Mouse (Mus musculus): ENCODE measurements around the gene B020031M17Rik.
"Not testable (repeated sequence)": the region's sequence is repeated elsewhere in the genome, so short reads cannot be mapped to it uniquely, and the experiment has no call there.

Gene B020031M17Rik

GRCm38 (mm10) chr13:119950706-119951105 lies at the start of gene B020031M17Rik:
B020031M17Rik (minus strand) TSS chr13:119950806.
- peak; percentile 10 for DNase-seq

DNA sequence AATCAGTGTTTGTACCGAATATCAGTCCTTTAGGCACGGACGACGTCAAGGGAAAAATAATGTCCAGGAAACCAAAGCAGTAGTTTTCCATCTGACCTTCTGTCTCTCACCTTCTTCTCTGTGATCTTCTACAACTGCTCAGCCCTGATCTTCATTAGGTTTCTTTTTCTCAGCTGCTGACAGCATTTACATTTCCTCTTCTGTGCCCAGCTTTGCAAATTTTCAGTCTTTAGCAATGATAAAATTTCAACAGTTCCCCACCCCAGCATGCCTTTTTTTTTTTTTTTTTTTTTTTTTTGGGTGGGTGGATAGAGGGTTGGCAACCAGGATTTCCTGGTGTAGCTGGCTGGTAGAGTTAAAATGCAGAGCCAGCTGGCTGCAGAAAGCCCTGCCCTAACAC lies 48.6 kb upstream of the B020031M17Rik start:
- not testable (repeated sequence) for DNase-seq

DNA sequence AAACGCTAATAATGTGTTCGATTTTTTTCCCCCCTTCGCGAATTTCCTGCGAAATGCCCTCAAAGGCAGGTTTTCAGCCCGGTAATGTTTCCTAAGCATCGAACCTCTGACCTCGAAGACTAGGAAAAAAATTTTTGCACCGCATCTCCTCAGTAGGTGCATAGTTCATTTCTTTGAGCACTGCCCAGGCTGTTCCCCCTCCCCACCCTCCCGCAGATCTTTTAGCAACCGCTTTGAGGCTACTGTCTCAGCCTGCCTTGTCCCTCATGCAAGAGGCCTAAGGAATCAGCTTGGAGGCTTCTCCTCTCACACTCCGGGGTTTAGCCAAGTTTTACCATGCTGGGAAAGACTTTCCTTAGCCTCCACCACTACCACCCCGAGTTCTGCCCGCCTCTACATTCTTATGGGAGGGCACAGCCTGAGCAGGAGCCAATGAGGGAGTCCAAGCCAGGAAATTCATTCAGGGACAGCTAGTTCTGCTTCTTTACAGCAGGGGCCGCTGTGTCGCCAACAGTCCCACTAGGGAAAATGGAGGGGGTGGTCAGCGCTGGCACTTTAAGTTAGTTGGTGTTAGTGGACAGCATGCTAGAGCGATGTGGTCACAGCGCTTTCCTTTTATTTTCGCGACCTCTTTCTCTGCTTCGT lies 48.0 kb upstream of the B020031M17Rik start:
- DNase-seq, result not testable (repeated sequence)

GRCm38 (mm10) chr13:119991917-119992496 lies 41.4 kb upstream of the B020031M17Rik start:
- not testable (repeated sequence) for DNase-seq

DNA sequence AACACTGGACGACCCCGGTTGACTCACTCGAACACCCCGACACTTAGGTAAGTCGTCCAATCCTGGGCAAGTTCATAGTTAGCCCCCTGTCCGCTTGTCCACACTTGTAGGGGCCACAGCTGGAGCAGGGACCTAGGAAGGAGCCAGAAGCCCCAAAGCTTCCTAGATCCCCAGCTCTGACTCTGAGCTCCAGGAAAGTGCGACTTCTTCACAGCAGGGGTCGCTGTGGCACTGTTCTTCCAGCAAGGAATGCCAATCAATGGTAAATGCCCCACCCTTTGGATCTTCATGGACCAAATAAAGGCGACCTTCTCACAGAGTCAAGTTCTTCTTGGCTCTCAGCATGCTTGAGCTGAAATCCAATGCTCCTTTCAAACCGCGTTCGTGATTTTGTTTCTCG lies 40.7 kb upstream of the B020031M17Rik start:
- DNase-seq, result not testable (repeated sequence)

GRCm38 (mm10) chr13:119969163-119969562 lies 18.6 kb upstream of the B020031M17Rik start:
- DNase-seq, result not testable (repeated sequence)

GRCm38 (mm10) chr13:119968193-119968592 lies 17.6 kb upstream of the B020031M17Rik start:
- not testable (repeated sequence) for DNase-seq

- peak; percentile 84 for DNase-seq
Measured at GRCm38 (mm10) chr13:119965968-119966367, 15.4 kb upstream of the B020031M17Rik start.

DNA sequence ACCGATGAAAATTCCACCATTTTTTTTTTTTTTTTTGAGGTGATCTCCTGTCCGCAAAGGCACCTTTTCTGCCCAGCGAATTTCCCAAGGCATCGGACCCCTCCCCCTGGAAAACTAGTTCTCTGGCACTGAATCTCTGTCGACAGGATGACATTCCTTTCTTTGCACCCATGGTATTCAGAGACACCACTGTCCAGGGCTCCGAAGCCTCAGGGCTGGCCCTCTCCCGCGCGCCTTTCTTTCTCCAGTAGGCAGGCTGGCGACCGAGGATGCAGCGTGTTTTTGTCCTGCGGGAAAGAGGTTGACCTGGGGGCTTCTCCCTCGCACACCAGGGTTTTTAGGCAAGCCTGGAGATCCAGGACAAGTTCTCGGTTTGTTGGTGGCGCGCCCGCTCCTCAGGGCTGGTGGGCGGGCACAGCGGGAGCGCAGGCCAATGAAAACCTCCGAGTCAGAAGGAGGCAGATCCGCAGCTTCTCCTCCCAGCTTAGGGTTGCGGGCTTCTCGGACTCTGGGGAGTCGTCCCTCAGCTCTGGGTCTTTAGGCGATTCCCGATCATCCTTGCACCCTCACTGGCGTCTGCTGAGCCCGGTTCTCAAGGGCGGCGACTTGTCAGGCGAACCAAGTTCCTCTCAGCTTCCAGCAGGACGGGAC lies 14.8 kb upstream of the B020031M17Rik start:
- peak; percentile 48 for DNase-seq

- not testable (repeated sequence) for DNase-seq
Measured at GRCm38 (mm10) chr13:119962856-119963255, 12.2 kb upstream of the B020031M17Rik start.

- not testable (repeated sequence) for DNase-seq
Measured at GRCm38 (mm10) chr13:119955567-119955966, 5.0 kb upstream of the B020031M17Rik start.

DNA sequence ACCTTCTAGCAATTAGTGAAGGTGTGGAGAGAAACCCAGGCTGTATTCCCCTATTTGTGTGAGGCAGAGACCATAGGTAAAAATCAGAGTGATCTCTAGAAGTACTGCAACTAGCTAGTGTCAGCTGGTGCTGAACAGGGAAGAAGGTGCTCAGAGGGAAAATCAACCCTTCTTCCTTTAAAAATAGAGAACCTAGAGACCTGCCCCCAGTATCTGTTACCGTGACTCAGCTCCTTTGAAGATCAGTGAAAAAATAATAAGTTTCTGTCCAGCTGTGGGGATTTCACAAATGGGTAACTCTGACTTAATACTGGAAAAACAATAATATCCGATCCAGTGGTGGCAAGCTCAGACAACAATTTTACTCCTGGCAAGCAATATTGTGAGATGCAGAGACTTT lies 4.5 kb upstream of the B020031M17Rik start:
- DNase-seq, result not testable (repeated sequence)

DNA sequence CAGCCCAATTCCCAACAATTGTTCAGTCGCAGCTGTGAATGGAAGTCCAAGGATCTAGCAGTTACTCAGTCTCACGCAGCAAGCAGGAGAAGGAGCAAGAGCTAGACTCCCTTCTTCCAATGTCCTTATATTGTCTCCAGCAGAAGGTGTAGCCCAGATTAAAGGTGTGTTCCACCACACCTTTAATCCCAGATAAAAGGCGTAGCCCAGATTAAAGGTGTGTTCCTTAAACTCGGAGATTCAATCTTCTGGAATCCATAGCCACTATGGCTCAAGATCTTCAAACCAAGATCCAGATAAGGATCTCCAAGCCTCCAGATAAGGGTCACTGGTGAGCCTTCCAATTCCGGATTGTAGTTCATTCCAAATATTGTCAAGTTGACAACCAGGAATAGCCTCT lies 21.4 kb downstream of the B020031M17Rik start, which contains the start of gene Gm21761:
Gene Gm21761, minus strand, starts transcription at position 101 of the 400 bp plus-strand sequence.
- not testable (repeated sequence) for DNase-seq

- not testable (repeated sequence) for DNase-seq
Measured at GRCm38 (mm10) chr13:119924597-119925340, 25.8 kb downstream of the B020031M17Rik start.

DNA sequence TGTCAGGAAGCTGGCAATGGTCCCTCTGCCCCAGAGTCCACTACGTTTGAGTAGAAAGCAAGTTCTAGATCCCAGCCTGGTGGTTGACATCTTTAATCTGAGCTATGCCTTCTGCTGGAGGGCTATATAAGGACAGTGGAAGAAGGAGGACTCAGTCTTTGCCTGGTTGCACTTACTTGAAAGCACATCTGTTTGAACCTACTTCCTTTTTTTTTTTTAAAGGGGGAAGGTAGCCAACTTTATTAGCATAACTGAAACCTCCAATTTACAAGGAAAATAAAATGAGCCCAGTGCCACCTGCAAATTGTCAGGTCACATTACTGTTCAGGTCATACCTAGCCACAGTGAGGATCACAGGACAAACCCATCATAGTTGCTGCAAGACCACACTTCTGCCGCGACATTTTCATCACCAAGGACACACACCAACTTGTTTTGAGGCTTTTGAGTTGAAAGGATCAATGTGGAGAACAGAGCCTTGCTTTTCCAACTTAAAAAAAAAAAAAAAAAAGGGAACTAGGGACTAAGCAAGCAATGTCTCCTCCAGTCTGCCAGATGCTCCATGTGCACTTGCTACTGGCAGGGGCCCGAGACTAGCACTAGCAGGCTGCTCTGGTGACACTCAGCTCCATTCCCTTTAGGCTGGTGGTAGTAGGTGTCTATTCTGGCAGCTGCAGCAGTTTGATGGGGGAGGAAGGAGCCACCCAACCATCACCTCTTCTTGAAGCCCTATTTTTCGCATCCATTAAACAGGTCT lies 33.5 kb downstream of the B020031M17Rik start:
- peak; percentile 4 for DNase-seq

GRCm38 (mm10) chr13:119916449-119916848 lies 34.2 kb downstream of the B020031M17Rik start:
- DNase-seq, result peak; percentile 22
